Mouse (Mus musculus) hindbrain, postnatal 0 days (tissue): Measurements from ENCODE around the gene Sgms1. TPM values are rescaled to one million over a fixed set of nuclear protein-coding genes. Genes with fewer than 3 reads are reported as not detected.

Experiments used
- ATAC-seq: fragments of 200-750 bp; cut with Nextera tagmentation; 2 replicates; pipeline ENCODE4 v1.8.0; 2017; ENCODE audit warnings: mild to moderate bottlenecking, moderate TSS enrichment, moderate library complexity
- DNase-seq: peaks from one replicate; pipeline ENCODE4 v3.0.0-alpha.2; 2015; ENCODE audit warnings: low spot score
- H3K27ac ChIP-seq: fragments of 300-500 bp; sonication (generic); 2 replicates; pipeline ENCODE4 v1.5.1; 2014; ENCODE audit warnings: mild to moderate bottlenecking
- H3K27me3 ChIP-seq: fragments of 300-500 bp; sonication (generic); 2 replicates; pipeline ENCODE4 v1.6.1; 2014; ENCODE audit warnings: low read length, mixed read lengths; ENCODE audit not compliant: insufficient read depth
- H3K36me3 ChIP-seq: fragments of 300-500 bp; sonication (generic); 2 replicates; pipeline ENCODE4 v1.6.1; 2014; ENCODE audit warnings: low read length, mixed read lengths; ENCODE audit not compliant: insufficient read depth
- H3K4me1 ChIP-seq: fragments of 300-500 bp; sonication (generic); 2 replicates; pipeline ENCODE4 v1.6.1; 2014; ENCODE audit warnings: antibody characterized with exemption, low read length, mixed read lengths; ENCODE audit not compliant: insufficient read depth
- H3K4me2 ChIP-seq: fragments of 300-500 bp; sonication (generic); 2 replicates; pipeline ENCODE4 v1.6.1; 2014; ENCODE audit warnings: low read depth, mild to moderate bottlenecking, low read length, moderate library complexity, mixed read lengths
- H3K4me3 ChIP-seq: fragments of 300-500 bp; sonication (generic); 2 replicates; pipeline ENCODE4 v1.5.1; 2014; ENCODE audit warnings: low read length
- H3K9ac ChIP-seq: fragments of 300-500 bp; sonication (generic); replicated peaks from 2 replicates; pipeline ENCODE4 v1.6.1; 2014; ENCODE audit warnings: mild to moderate bottlenecking, low read length, moderate library complexity, mixed read lengths
- H3K9me3 ChIP-seq: fragments of 300-500 bp; sonication (generic); 2 replicates; pipeline ENCODE4 v1.6.1; 2016; ENCODE audit warnings: low read length, mixed read lengths
- CTCF ChIP-seq: IDR thresholded peaks from 2 replicates; pipeline ENCODE4 v1.5.1; 2016; ENCODE audit warnings: antibody characterized with exemption, control low read depth, low read depth
- WGBS: fragments of 180-500 bp; shearing (Covaris S2); extraction: QIAGEN DNeasy Blood & Tissue Kit; methylation state at CpG from one replicate; pipeline ENCODE4 v1.1.7; 2014; 5-methylcytosine and 5-hydroxymethylcytosine counted together
- polyA plus RNA-seq: library from polyadenylated mRNA; unstranded; fragments of >200 nt; fragmentation: Nextera tagmentation; extraction: Ambion mirVana; gene quantifications from 2 replicates; pipeline ENCODE4 v1.2.1, GENCODE M21; 2015
- total RNA-seq: library from RNA; depleted of rRNA; stranded (reverse); fragments of >200 nt; gene quantifications from 2 replicates; pipeline ENCODE4 v1.2.3, GENCODE M21; 2014

Gene Sgms1
- total and polyA plus RNA-seq, 2 experiments from 2014 or later, result 23.2 to 32.5 TPM

DNA sequence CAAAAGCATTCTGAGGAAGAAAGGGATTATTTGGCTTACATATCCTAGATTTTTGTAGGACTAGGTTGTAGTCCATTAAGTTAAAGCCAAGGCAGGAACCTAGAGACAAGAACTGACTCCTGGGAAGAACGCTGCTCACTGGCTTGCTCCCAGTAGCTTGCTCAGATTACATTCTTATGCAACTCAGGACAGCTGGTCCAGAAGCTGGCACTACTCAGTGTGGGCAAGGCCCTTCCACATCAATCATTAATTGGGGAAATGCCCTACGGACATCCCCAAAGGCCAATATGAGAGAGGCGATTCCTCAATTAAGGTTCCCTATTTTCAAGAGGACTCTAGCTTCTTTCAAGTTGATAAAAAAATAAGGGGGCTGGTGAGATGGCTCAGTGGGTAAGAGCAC lies 80.2 kb downstream of the Sgms1 start:
- H3K9ac ChIP-seq, result no peak overlapping the region
- no peaks in the 10 kb centered on the region for H3K27me3 ChIP-seq
- H3K4me1 ChIP-seq, result no peaks in the 10 kb centered on the region
- H3K27ac ChIP-seq, result no peak overlapping the region
- no peak overlapping the region for H3K4me3 ChIP-seq
- no peaks in the 10 kb centered on the region for H3K9me3 ChIP-seq
- peak; percentile 31 for DNase-seq
- H3K4me2 ChIP-seq, result no peak overlapping the region
- WGBS, result 74% methylated on average over 3 of the region's 3 CpGs
- ATAC-seq, result no peak
- no peak for TF ChIP-seq CTCF
- no peaks in the 10 kb centered on the region for H3K36me3 ChIP-seq

DNA sequence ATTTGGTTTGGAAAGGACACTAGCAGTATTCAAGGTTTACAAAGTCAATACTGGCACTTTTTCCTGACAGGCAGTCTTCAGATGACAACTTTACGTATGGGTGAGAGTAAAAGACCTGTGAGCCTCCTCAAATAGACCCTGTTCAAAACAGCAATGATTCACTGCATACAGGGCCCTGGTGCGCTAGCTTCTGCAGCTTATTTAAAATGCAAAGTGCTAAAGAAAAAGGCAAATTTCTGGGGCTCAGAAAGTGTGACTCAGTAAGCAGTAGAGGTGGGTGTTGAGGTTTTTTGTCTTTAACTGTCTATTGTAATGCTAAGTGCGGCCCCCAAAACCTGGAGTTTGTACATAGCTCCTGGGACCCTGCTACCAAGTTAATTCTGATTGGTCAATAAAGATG lies 81.2 kb downstream of the Sgms1 start:
- no peak overlapping the region for H3K4me2 ChIP-seq
- WGBS, result 88% methylated on average over 3 of the region's 3 CpGs
- no peaks in the 10 kb centered on the region for H3K27me3 ChIP-seq

DNA sequence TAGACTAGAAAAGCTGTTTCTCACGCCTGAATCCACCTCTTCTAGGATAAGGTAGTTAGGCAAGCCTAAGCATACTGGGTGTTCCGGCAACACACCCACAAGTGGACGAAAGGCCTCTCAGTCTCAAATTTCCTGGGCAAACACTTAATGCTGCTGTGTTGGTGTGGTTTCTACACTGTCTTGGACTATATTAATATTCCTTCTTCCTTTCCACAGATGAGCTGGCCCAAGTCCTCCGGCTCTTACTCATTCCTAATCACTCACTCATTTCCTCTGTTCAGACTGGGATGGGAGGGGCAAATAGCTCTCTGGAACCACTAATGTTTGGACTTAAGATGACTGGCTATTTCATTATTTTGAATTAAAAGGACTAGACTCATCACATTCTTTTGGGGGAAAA lies 84.6 kb downstream of the Sgms1 start:
- H3K9ac ChIP-seq, result no peak overlapping the region
- no peak overlapping the region for H3K4me3 ChIP-seq
- ATAC-seq, result no peak
- H3K9me3 ChIP-seq, result no peaks in the 10 kb centered on the region
- TF ChIP-seq CTCF, result no peak
- no peaks in the 10 kb centered on the region for H3K36me3 ChIP-seq
- no peak overlapping the region for H3K27ac ChIP-seq
- no peak for DNase-seq
- H3K27me3 ChIP-seq, result no peaks in the 10 kb centered on the region
- no peaks in the 10 kb centered on the region for H3K4me1 ChIP-seq
- WGBS, result 61% methylated on average over 4 of the region's 4 CpGs
- no peak overlapping the region for H3K4me2 ChIP-seq

More for the DNA sequence above, 81.2 kb downstream of the Sgms1 start:
- no peaks in the 10 kb centered on the region for H3K9me3 ChIP-seq
- H3K27ac ChIP-seq, result no peak overlapping the region
- no peak overlapping the region for H3K9ac ChIP-seq
- DNase-seq, result no peak
- no peak overlapping the region for H3K4me3 ChIP-seq
- no peak for TF ChIP-seq CTCF
- ATAC-seq, result no peak
- no peaks in the 10 kb centered on the region for H3K4me1 ChIP-seq
- no peaks in the 10 kb centered on the region for H3K36me3 ChIP-seq

DNA sequence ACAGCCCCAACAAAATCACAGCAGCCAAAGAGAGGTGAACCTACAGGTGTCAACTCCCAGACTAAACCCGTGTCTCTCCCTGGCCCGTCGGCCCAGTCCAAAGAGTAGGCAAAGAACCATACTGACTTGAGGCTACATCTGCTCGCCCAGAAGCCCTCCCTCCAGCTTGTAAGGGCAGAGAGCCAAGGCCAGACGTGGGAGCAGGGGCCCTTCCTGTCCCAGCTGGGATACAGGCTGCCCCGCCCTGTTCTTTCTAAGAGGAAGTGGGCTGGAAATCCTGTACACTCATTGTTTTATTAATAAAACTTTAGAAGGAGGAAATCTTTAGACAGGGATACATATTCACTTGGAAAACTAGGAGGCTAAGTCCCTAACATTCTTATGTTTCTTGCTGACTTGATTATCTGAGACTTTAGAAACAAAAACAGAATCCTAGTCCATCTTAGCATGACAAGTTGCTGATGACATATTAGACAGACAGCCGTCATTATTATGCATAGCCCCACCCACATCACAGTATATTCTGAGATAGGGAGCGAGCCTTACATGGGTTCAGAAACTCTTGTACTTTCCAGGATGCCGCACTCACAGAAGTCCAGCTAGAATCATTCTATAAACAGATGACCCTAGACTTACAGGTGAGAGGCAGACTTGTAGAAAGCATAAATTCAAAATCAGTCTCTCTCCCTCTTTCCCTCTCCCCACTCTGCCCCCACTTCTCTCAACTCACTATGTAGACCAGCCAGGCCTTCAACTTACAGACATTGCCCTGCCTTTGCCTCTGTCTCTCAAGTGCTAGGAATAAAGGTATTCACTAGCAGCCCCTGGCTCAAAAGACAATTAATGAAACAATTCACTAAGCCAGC lies 85.3 kb downstream of the Sgms1 start:
- WGBS, result 65% methylated on average over 9 of the region's 9 CpGs
- ATAC-seq, result peak; percentile 47; the same call in 1 of the 2 replicates

DNA sequence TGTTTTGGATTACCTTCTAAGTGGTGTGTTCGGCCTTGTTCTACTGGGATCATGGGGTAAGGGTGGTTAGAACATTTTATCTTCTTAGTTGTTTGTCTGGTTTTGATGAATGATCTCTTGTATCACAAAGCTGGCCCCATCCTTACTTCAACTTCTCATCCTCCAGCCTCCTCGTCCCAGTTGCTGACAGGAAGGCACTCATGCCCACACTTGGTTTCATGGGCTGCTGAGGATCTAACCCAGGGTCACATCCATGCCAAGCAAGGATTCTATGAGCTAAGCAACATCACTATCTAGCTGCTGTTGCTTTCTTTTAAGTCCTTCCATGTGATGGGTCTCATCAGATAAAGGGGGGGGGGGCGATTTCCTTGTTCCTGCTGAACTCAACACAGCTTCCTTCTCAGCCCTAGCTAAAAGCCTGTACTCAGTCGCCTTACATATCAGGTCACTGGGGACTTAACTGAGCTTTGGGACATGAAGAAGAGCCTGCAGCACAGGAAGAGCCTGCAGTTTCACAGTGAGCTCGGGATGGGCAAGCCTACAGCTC lies 86.6 kb downstream of the Sgms1 start:
- no peak for TF ChIP-seq CTCF
- Histone ChIP-seq H3K4me2 (no peak overlapping the region), H3K4me3 (no peak overlapping the region), H3K27ac (no peak overlapping the region), H3K9ac (no peak overlapping the region), H3K4me1 (no peaks in the 10 kb centered on the region), H3K27me3 (no peaks in the 10 kb centered on the region), H3K9me3 (no peaks in the 10 kb centered on the region), H3K36me3 (no peaks in the 10 kb centered on the region)
- 82% methylated on average over 5 of the region's 5 CpGs for WGBS
- ATAC-seq (no peak), DNase-seq (no peak)

More for the DNA sequence above, 85.3 kb downstream of the Sgms1 start:
- no peaks in the 10 kb centered on the region for H3K9me3 ChIP-seq
- H3K36me3 ChIP-seq, result no peaks in the 10 kb centered on the region
- DNase-seq, result peak; percentile 38
- no peaks in the 10 kb centered on the region for H3K27me3 ChIP-seq
- H3K4me2 ChIP-seq, result no peak overlapping the region
- no peak overlapping the region for H3K9ac ChIP-seq
- H3K4me1 ChIP-seq, result no peaks in the 10 kb centered on the region
- no peak overlapping the region for H3K4me3 ChIP-seq
- H3K27ac ChIP-seq, result peak overlapping the region; percentile 32; the same call in 1 of the 2 replicates
- no peak for TF ChIP-seq CTCF

DNA sequence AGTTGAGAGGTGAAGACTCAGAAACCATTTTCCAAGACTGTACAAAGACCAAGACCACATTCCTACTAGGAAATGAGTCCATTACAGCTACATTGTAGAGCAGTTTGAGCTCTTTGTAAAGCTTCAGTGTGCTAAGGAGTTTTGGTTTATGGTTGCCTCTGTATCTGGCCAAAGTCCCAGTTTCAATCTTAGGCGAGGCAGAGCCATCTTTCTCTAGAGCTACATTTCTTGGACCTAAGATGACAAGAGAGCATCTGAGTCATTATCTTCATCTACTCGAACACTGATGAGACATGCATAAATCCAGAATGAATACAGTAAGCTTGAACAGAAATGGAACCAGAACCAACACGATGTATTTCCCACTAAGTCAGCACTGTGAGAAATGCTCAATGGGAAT lies 87.9 kb downstream of the Sgms1 start:
- no peaks in the 10 kb centered on the region for H3K36me3 ChIP-seq
- H3K4me2 ChIP-seq, result no peak overlapping the region
- H3K27me3 ChIP-seq, result no peaks in the 10 kb centered on the region
- WGBS, result 86% methylated on average over 3 of the region's 3 CpGs
- no peak for DNase-seq
- H3K27ac ChIP-seq, result no peak overlapping the region
- no peaks in the 10 kb centered on the region for H3K9me3 ChIP-seq
- H3K4me3 ChIP-seq, result no peak overlapping the region
- ATAC-seq, result no peak
- no peaks in the 10 kb centered on the region for H3K4me1 ChIP-seq
- H3K9ac ChIP-seq, result no peak overlapping the region
- TF ChIP-seq CTCF, result no peak

DNA sequence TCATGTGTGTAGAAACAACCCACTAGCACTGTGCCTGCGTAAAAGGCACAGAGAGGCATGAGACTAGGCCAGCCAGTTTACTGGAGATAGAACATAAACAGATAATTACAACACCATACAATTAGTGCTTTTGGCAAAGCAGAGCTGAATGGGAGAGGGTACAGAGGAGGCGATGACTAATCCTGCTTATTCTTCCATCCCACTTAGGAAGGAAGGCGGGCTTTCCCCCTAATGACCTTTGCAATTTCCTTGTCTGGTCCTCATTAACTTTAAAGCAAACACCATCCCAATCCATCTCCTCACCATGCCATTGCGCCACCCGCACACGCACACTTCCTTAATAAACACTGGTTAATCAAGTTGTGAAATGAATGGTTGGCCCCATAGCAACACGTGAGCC lies 91.3 kb downstream of the Sgms1 start:
- no peak for TF ChIP-seq CTCF
- ATAC-seq (no peak), DNase-seq (no peak)
- H3K4me3 ChIP-seq, result no peak overlapping the region
- no peak overlapping the region for H3K4me2 ChIP-seq
- no peak overlapping the region for H3K27ac ChIP-seq
- H3K9ac ChIP-seq, result no peak overlapping the region
- no peaks in the 10 kb centered on the region for H3K4me1 ChIP-seq
- no peaks in the 10 kb centered on the region for H3K9me3 ChIP-seq
- 91% methylated on average over 7 of the region's 7 CpGs for WGBS
- H3K27me3 ChIP-seq, result no peaks in the 10 kb centered on the region
- no peaks in the 10 kb centered on the region for H3K36me3 ChIP-seq
